Mouse (Mus musculus): ENCODE results near the gene Sstr2. TPM values are rescaled to one million over a fixed set of nuclear protein-coding genes. Genes with fewer than 3 reads are reported as not detected.

Gene Sstr2
- polyA plus RNA-seq, 1 experiment = 1.3 TPM

DNA sequence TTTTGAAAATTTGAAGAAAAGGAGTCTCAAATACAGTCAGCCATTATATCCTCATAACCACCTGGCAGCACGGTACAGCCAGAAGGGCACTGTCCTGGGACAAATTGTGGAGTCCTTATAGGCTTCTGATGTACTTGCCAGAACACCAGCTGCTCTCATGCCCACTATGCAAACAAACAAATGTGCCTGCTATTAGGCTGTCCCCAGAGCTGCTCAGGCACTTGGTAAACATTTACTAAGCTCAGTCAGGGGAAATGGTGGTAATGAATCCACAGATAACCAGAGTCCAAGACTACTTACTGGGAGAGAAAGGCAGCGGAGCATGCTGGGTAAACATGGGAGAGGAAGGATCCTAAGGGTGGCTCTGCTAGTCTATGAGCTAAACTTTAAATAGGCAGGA lies 48.0 kb downstream of the Sstr2 start:
- peaks cover 3% of the 10 kb centered on the region for H3K4me1 ChIP-seq (ENCODE audit: control insufficient read depth, insufficient read depth, low read length)
- H3K4me3 ChIP-seq (ENCODE audit: control insufficient read depth, low read depth, low read length) = peak overlapping the region; percentile 75
- TF ChIP-seq CTCF (IDR thresholded peaks at IDR 0.05; ENCODE audit: control insufficient read depth, insufficient read depth, insufficient replicate concordance, low read depth, low read length) = no peak
- TF ChIP-seq POLR2A (IDR thresholded peaks at IDR 0.05; ENCODE audit: control insufficient read depth, low read depth, low read length) = no peak
- no peaks in the 10 kb centered on the region for H3K27me3 ChIP-seq (ENCODE audit: control insufficient read depth, insufficient read depth, low read length)
- H3K36me3 ChIP-seq (ENCODE audit: control insufficient read depth, insufficient read depth, low read length) = peaks cover 4% of the 10 kb centered on the region
- no peak overlapping the region for H3K27ac ChIP-seq (ENCODE audit: control insufficient read depth, insufficient read depth, low read depth, low read length)

DNA sequence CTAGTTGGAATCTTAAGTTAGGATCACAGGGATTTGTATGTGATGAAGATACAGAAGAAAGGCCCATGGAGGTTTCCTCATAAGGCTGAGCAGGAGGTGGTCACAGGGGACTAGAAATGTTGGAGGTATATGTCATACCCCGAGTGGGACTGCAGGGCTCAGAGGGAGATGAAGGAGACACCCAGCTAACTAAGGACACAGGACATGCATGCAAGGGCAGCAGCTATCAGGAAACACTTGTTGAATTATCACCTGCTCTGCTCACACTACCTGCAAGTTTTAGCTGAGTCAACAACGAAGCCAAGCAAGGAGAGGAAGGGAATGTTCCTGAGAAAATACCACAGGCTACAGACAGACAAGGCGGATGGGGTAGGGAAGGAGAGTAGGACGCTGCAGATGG lies 48.6 kb downstream of the Sstr2 start:
- Histone ChIP-seq H3K4me1 (ENCODE audit: control insufficient read depth, insufficient read depth, low read length) (peaks cover 3% of the 10 kb centered on the region), H3K27me3 (ENCODE audit: control insufficient read depth, insufficient read depth, low read length) (no peaks in the 10 kb centered on the region), H3K4me3 (ENCODE audit: control insufficient read depth, low read depth, low read length) (no peak overlapping the region), H3K36me3 (ENCODE audit: control insufficient read depth, insufficient read depth, low read length) (peaks cover 4% of the 10 kb centered on the region), H3K27ac (ENCODE audit: control insufficient read depth, insufficient read depth, low read depth, low read length) (no peak overlapping the region)
- no peak for TF ChIP-seq POLR2A (IDR thresholded peaks at IDR 0.05; ENCODE audit: control insufficient read depth, low read depth, low read length)
- TF ChIP-seq CTCF (IDR thresholded peaks at IDR 0.05; ENCODE audit: control insufficient read depth, insufficient read depth, insufficient replicate concordance, low read depth, low read length) = no peak

DNA sequence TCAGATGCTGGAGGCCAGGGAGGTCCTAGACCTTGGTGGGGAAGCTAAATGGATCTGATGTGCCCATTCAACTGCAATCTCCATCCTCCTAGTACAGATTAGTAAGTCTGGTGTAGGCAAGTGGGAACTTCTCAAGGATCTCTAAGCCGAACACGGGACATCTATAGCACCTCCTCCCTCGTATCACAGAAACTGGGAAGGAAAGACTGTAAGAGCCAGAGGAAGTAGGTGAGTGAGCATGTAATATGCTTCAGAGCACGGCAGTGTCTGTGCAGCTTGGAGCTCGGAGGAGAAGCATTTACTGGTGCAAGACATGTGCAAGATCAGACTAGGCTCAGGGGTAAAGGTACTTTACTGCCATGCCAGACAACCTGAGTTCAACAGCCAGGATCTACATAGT lies 49.7 kb downstream of the Sstr2 start:
- no peak overlapping the region for H3K4me3 ChIP-seq (ENCODE audit: control insufficient read depth, low read depth, low read length)
- TF ChIP-seq CTCF (IDR thresholded peaks at IDR 0.05; ENCODE audit: control insufficient read depth, insufficient read depth, insufficient replicate concordance, low read depth, low read length) = no peak
- TF ChIP-seq POLR2A (IDR thresholded peaks at IDR 0.05; ENCODE audit: control insufficient read depth, low read depth, low read length) = no peak
- H3K4me1 ChIP-seq (ENCODE audit: control insufficient read depth, insufficient read depth, low read length) = peaks cover 3% of the 10 kb centered on the region
- peaks cover 4% of the 10 kb centered on the region for H3K36me3 ChIP-seq (ENCODE audit: control insufficient read depth, insufficient read depth, low read length)
- no peak overlapping the region for H3K27ac ChIP-seq (ENCODE audit: control insufficient read depth, insufficient read depth, low read depth, low read length)
- no peaks in the 10 kb centered on the region for H3K27me3 ChIP-seq (ENCODE audit: control insufficient read depth, insufficient read depth, low read length)

DNA sequence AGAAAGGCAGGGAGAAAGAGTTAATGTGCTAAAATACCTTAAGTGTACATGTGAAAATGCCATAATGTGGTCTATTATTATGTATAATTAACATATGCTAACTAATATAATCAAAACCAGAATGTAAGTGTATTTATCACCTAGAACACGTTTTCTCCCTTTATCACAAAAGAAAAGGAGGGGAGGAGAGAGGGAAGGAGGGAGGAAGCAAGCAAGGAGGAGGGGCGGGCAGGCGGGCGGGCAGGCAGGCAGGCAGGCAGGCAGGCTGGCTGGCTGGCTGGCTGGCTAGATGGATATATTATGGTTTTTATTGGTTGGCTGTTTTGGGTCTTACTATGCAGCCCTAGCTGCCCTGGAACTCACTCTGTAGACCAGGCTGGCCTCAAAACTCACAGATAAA lies 50.6 kb downstream of the Sstr2 start:
- no peaks in the 10 kb centered on the region for H3K27me3 ChIP-seq (ENCODE audit: control insufficient read depth, insufficient read depth, low read length)
- no peak for TF ChIP-seq POLR2A (IDR thresholded peaks at IDR 0.05; ENCODE audit: control insufficient read depth, low read depth, low read length)
- no peak for TF ChIP-seq CTCF (IDR thresholded peaks at IDR 0.05; ENCODE audit: control insufficient read depth, insufficient read depth, insufficient replicate concordance, low read depth, low read length)
- H3K36me3 ChIP-seq (ENCODE audit: control insufficient read depth, insufficient read depth, low read length) = peaks cover 5% of the 10 kb centered on the region
- H3K4me1 ChIP-seq (ENCODE audit: control insufficient read depth, insufficient read depth, low read length) = peaks cover 3% of the 10 kb centered on the region
- no peak overlapping the region for H3K27ac ChIP-seq (ENCODE audit: control insufficient read depth, insufficient read depth, low read depth, low read length)
- no peak overlapping the region for H3K4me3 ChIP-seq (ENCODE audit: control insufficient read depth, low read depth, low read length)

DNA sequence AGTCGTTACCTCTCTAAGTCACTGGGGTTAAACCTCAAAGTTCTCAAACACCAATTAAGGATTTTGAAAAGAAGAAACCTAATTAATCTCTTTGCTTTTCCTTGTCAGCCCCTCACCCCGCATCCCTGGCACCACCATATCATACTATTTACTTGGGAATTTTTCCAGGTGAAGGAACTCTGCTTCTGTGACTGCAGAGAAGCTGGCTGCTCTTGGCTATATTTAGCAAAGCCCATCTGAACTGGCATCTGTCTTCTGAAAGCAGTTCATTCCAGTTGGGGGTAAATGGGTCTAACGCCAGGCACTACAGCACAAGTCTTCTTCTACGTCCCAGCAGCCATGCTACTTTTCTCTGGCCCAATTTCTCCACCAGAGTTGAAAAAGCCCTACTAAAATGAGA lies 54.5 kb downstream of the Sstr2 start:
- Histone ChIP-seq H3K27ac (ENCODE audit: control insufficient read depth, insufficient read depth, low read depth, low read length) (no peak overlapping the region), H3K4me3 (ENCODE audit: control insufficient read depth, low read depth, low read length) (no peak overlapping the region), H3K27me3 (ENCODE audit: control insufficient read depth, insufficient read depth, low read length) (no peaks in the 10 kb centered on the region), H3K36me3 (ENCODE audit: control insufficient read depth, insufficient read depth, low read length) (peaks cover 5% of the 10 kb centered on the region), H3K4me1 (ENCODE audit: control insufficient read depth, insufficient read depth, low read length) (peaks cover 2% of the 10 kb centered on the region; the same call in 1 of the 2 replicates)
- no peak for TF ChIP-seq CTCF (IDR thresholded peaks at IDR 0.05; ENCODE audit: control insufficient read depth, insufficient read depth, insufficient replicate concordance, low read depth, low read length)
- TF ChIP-seq POLR2A (IDR thresholded peaks at IDR 0.05; ENCODE audit: control insufficient read depth, low read depth, low read length) = no peak

DNA sequence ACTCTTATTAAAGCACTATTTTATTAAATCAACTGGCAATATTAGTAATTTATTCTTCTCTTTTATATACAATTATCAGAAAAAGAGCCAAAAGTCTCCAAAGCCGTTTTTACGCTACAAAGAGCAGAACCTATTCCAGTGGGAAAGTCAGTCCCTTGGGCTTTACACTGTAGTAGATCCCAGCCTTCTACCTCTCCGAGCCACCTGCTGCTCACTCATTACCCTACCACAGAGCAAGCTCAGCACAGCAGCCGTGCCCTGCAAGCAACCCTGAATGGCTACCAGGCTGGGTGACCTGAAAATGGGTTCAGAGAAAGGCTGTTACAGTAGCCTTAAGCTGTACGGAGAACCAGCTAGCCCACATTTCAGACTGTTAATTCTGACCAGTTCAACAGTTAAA lies 55.5 kb downstream of the Sstr2 start:
- Histone ChIP-seq H3K4me1 (ENCODE audit: control insufficient read depth, insufficient read depth, low read length) (peaks cover 2% of the 10 kb centered on the region; the same call in 1 of the 2 replicates), H3K27ac (ENCODE audit: control insufficient read depth, insufficient read depth, low read depth, low read length) (no peak overlapping the region), H3K36me3 (ENCODE audit: control insufficient read depth, insufficient read depth, low read length) (peaks cover 5% of the 10 kb centered on the region), H3K27me3 (ENCODE audit: control insufficient read depth, insufficient read depth, low read length) (no peaks in the 10 kb centered on the region), H3K4me3 (ENCODE audit: control insufficient read depth, low read depth, low read length) (no peak overlapping the region)
- TF ChIP-seq POLR2A (IDR thresholded peaks at IDR 0.05; ENCODE audit: control insufficient read depth, low read depth, low read length) = no peak
- no peak for TF ChIP-seq CTCF (IDR thresholded peaks at IDR 0.05; ENCODE audit: control insufficient read depth, insufficient read depth, insufficient replicate concordance, low read depth, low read length)

Other genes starting within 250 kb of the Sstr2 start
- gene Cog1, start 29.8 kb downstream of the Sstr2 start, polyA plus RNA-seq (2012; rRNA removed) = 50.2 and 58.0 TPM in 2 replicates
- 8.1 and 8.9 TPM in 2 replicates for gene Slc39a11, start 30.7 kb downstream of the Sstr2 start, polyA plus RNA-seq (2012; rRNA removed)
- 143 and 168 TPM in 2 replicates for gene Fam104a, start 64.8 kb downstream of the Sstr2 start, polyA plus RNA-seq (2012; rRNA removed)
- gene D11Wsu47e, start 65.1 kb downstream of the Sstr2 start, polyA plus RNA-seq (2012; rRNA removed) = 226 and 236 TPM in 2 replicates
- 74.1 and 80.7 TPM in 2 replicates for gene Cpsf4l, start 90.7 kb downstream of the Sstr2 start, polyA plus RNA-seq (2012; rRNA removed)
- gene Cdc42ep4, start 132.5 kb downstream of the Sstr2 start, polyA plus RNA-seq (2012; rRNA removed) = 27.4 and 29.4 TPM in 2 replicates

Data from testis, adult 2 months (tissue).